Mouse (Mus musculus) forebrain, embryonic 11.5 days (tissue): ENCODE measurements around the gene Zfp683. TPM values are rescaled to one million over a fixed set of nuclear protein-coding genes. Genes with fewer than 3 reads are reported as not detected.

ENCODE experiments used
- ATAC-seq: fragments of 200-750 bp; cut with Nextera tagmentation; replicated peaks from 2 replicates; pipeline ENCODE4 v1.8.0; 2017; ENCODE audit warnings: moderate TSS enrichment; ENCODE audit not compliant: low FRiP score
- DNase-seq: peaks from one replicate; pipeline ENCODE4 v3.0.0-alpha.2; 2017; ENCODE audit warnings: low spot score
- H3K27ac ChIP-seq: fragments of 300-500 bp; sonication (generic); 2 replicates; pipeline ENCODE4 v1.5.1; 2014; ENCODE audit warnings: low read depth, low read length
- H3K27me3 ChIP-seq: fragments of 300-500 bp; sonication (generic); 2 replicates; pipeline ENCODE4 v1.6.1; 2014; ENCODE audit warnings: mild to moderate bottlenecking, low read length, mixed read lengths; ENCODE audit not compliant: control insufficient read depth, insufficient read depth
- H3K36me3 ChIP-seq: fragments of 300-500 bp; sonication (generic); 2 replicates; pipeline ENCODE4 v1.6.1; 2014; ENCODE audit warnings: mild to moderate bottlenecking, low read length, moderate library complexity, mixed read lengths; ENCODE audit not compliant: control insufficient read depth, insufficient read depth
- H3K4me1 ChIP-seq: fragments of 300-500 bp; sonication (generic); replicated peaks from 2 replicates; pipeline ENCODE4 v1.6.1; 2014; ENCODE audit warnings: low read length, mixed read lengths; ENCODE audit not compliant: control insufficient read depth, insufficient read depth
- H3K4me2 ChIP-seq: fragments of 300-500 bp; sonication (generic); 2 replicates; pipeline ENCODE4 v1.6.1; 2014; ENCODE audit warnings: low read depth, mild to moderate bottlenecking, low read length, moderate library complexity, mixed read lengths; ENCODE audit not compliant: severe bottlenecking
- H3K4me3 ChIP-seq: fragments of 300-500 bp; sonication (generic); 2 replicates; pipeline ENCODE4 v1.5.1; 2014; ENCODE audit warnings: low read depth, low read length
- H3K9ac ChIP-seq: fragments of 300-500 bp; sonication (generic); 2 replicates; pipeline ENCODE4 v1.6.1; 2014; ENCODE audit warnings: low read length
- H3K9me3 ChIP-seq: fragments of 300-500 bp; sonication (generic); 2 replicates; pipeline ENCODE4 v1.6.1; 2016; ENCODE audit warnings: low read length, mixed read lengths; ENCODE audit not compliant: control insufficient read depth
- WGBS: fragments of 180-500 bp; shearing (Covaris S2); extraction: QIAGEN DNeasy Blood & Tissue Kit; methylation state at CpG from one replicate; pipeline ENCODE4 v1.1.7; 2014; 5-methylcytosine and 5-hydroxymethylcytosine counted together
- polyA plus RNA-seq: library from polyadenylated mRNA; unstranded; fragments of >200 nt; fragmentation: Nextera tagmentation; extraction: Ambion mirVana; gene quantifications from 2 replicates; pipeline ENCODE4 v1.2.1, GENCODE M21; 2014

The Zfp683 gene
- polyA plus RNA-seq, 1 experiment from 2014 or later: not detected

DNA sequence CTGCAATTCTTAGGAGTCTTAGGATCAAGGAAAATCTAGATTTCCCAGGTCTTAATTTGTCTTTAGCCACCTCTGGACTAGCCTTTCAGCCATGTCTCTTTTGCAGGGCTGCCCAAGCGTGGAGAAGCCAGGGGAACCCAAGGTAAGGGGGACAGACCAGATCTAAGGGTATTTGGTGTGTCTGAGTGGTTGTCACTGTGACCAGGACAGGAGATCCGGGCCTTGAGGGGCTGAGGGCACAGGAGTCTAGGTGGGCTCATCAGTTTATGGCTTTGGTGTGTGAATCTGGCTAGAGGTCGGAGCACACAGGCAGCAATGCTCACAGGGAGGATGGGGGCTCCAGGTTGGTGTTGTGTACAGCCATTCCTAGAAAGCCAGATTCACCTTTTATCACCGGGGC is 27.0 kb downstream of the Zfp683 start:
- Histone ChIP-seq H3K27ac (no peak overlapping the region), H3K4me3 (no peak overlapping the region), H3K4me2 (no peak overlapping the region), H3K9ac (no peak overlapping the region), H3K9me3 (peaks cover 3% of the 10 kb centered on the region; the same call in 1 of the 2 replicates), H3K27me3 (0 out of 2 replicates have a peak, but pooled peaks cover 2% of the 10 kb centered on the region), H3K4me1 (peaks cover 4% of the 10 kb centered on the region; the same call in 1 of the 2 replicates), H3K36me3 (no peaks in the 10 kb centered on the region)
- no peak for ATAC-seq
- 88% methylated on average over 4 of the region's 4 CpGs for WGBS
- no peak for DNase-seq

DNA sequence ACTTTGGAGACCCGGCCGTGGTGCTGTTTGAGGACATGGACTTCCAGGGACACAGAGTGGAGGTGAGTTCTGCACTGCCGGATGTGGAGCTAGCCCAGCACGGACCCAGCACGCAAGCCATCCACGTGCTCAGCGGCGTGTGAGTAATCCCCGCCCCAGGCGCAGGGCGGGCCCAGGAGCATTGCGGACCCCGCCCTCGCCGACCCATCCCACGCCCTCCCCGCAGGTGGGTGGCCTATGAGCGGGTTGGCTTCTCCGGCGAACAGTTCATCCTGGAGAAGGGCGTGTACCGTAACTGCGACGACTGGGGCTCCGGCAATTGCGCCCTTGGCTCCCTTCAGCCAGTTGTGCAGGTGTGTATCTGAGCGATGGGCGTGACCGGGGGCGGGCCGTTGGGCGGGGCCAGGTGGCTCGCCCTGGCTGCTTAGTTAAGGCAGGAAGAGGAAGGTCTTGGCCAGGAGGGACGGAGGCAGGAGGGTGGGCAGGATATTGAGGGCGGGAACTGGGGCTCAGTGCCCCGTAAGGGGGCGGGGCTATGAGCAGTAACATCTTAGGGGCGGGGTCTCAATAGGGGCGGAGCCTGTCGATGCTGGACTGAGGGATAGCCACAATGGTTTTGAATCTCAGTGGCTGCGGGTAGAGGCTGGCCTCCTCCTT is 28.2 kb downstream of the Zfp683 start:
- H3K27me3 ChIP-seq: 0 out of 2 replicates have a peak, but pooled peaks cover 2% of the 10 kb centered on the region
- H3K4me2 ChIP-seq: peak overlapping the region; percentile 87
- peak; percentile 84 for DNase-seq
- peak overlapping the region; percentile 42 for H3K4me3 ChIP-seq
- H3K9me3 ChIP-seq: peaks cover 3% of the 10 kb centered on the region; the same call in 1 of the 2 replicates
- WGBS: 2% methylated on average over 41 of the region's 41 CpGs
- peak; percentile 77 for ATAC-seq
- H3K36me3 ChIP-seq: no peaks in the 10 kb centered on the region
- no peak overlapping the region for H3K27ac ChIP-seq
- H3K9ac ChIP-seq: peak overlapping the region; percentile 12; the same call in 1 of the 2 replicates
- H3K4me1 ChIP-seq: peaks cover 4% of the 10 kb centered on the region; the same call in 1 of the 2 replicates

DNA sequence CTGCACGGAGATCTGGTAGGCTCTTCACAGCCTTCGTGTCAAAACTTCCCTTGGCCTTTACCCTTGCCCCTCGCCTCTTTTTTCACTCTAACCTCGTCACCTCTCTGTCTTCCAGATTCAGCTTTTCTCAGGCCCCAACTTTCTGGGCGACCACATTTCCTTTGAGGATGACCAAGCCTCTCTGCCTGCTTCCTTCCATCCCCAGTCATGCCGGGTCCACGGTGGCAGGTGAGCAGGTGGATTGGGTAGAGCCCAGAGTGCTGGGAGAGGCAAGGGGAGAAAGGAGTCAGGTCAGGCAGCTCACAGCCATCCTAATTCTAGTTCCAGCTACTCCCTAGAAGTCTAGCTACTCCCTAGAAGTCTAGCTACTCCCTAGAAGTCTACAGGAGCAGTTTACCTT is 28.8 kb downstream of the Zfp683 start:
- Histone ChIP-seq H3K4me3 (peak overlapping the region; percentile 42), H3K4me1 (peaks cover 4% of the 10 kb centered on the region; the same call in 1 of the 2 replicates), H3K36me3 (no peaks in the 10 kb centered on the region), H3K4me2 (peak overlapping the region; percentile 87), H3K9ac (no peak overlapping the region), H3K9me3 (peaks cover 3% of the 10 kb centered on the region; the same call in 1 of the 2 replicates), H3K27me3 (0 out of 2 replicates have a peak, but pooled peaks cover 2% of the 10 kb centered on the region), H3K27ac (no peak overlapping the region)
- 11% methylated on average over 7 of the region's 7 CpGs for WGBS
- DNase-seq (no peak), ATAC-seq (no peak)

DNA sequence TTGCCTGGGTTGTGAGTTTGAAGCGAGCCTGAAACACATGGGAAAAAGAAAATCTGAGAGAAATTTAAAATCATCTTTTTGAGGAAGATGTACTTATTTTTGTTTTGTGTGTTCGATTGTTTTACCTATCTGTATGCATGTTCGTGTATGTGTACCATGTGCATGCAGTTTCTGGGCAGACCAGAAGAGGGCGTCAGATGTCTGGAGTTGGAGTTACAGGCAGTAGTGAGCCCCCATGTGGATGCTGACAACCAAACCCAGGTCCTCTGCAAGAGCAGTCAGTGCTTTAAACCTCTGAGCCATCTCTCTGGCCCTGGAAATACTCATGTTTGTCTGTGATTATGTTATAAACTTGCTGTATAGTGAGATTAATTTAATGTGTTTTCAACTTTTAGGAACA is 31.4 kb downstream of the Zfp683 start:
- Histone ChIP-seq H3K9me3 (peaks cover 3% of the 10 kb centered on the region; the same call in 1 of the 2 replicates), H3K27ac (no peak overlapping the region), H3K4me3 (no peak overlapping the region), H3K4me2 (no peak overlapping the region), H3K4me1 (peaks cover 4% of the 10 kb centered on the region; the same call in 1 of the 2 replicates), H3K9ac (no peak overlapping the region), H3K36me3 (no peaks in the 10 kb centered on the region), H3K27me3 (0 out of 2 replicates have a peak, but pooled peaks cover 2% of the 10 kb centered on the region)
- WGBS: 88% methylated on average over 4 of the region's 4 CpGs
- DNase-seq: no peak
- ATAC-seq: no peak

DNA sequence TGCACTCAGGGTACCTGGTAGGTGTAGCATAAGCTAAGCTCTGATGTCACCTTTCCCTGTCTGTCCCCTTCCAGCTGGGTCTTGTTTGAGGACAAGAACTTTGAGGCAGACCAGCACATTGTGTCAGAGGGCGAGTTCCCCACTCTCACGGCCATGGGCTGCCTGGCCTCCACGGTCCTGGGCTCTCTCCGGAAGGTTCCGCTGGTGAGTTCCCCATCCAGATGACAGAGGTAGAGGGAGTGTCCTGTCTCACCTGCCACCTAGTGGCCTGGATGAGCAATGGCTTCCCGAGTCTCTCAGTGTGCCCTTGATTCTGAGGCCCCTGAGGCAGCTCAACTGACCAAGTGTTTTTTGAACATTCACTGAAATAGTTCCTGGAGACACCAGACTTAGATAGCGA is 33.8 kb downstream of the Zfp683 start:
- H3K27me3 ChIP-seq: no peaks in the 10 kb centered on the region
- H3K4me3 ChIP-seq: no peak overlapping the region
- no peak overlapping the region for H3K9ac ChIP-seq
- peak; percentile 64 for DNase-seq
- 47% methylated on average over 7 of the region's 7 CpGs for WGBS
- H3K4me2 ChIP-seq: no peak overlapping the region
- no peak overlapping the region for H3K27ac ChIP-seq
- no peak for ATAC-seq
- H3K36me3 ChIP-seq: no peaks in the 10 kb centered on the region
- no peaks in the 10 kb centered on the region for H3K4me1 ChIP-seq
- peaks cover 3% of the 10 kb centered on the region; the same call in 1 of the 2 replicates for H3K9me3 ChIP-seq

DNA sequence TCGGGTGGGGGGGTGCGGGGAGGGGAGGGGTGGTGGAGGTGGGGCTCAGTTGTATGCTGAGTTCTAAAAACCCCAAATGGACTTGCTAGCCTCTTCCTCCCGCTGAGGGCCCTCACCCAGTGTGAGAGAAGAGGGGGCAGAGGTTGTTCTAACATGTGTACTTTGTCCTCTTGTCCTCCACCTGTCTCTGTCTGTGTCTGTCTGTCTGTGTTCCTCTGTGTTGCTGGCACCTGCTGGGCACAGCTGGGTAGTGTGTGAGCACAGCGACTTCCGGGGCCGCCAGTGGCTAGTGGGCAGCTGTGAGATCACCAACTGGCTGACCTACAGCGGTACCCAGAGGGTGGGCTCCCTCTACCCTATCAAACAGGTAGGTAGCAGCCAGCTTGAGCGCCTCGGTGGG is 35.4 kb downstream of the Zfp683 start:
- Histone ChIP-seq H3K9ac (no peak overlapping the region), H3K27me3 (no peaks in the 10 kb centered on the region), H3K9me3 (peaks cover 3% of the 10 kb centered on the region; the same call in 1 of the 2 replicates), H3K4me3 (no peak overlapping the region), H3K36me3 (no peaks in the 10 kb centered on the region), H3K4me2 (no peak overlapping the region), H3K27ac (no peak overlapping the region), H3K4me1 (no peaks in the 10 kb centered on the region)
- ATAC-seq (no peak), DNase-seq (no peak)
- 81% methylated on average over 9 of the region's 9 CpGs for WGBS

DNA sequence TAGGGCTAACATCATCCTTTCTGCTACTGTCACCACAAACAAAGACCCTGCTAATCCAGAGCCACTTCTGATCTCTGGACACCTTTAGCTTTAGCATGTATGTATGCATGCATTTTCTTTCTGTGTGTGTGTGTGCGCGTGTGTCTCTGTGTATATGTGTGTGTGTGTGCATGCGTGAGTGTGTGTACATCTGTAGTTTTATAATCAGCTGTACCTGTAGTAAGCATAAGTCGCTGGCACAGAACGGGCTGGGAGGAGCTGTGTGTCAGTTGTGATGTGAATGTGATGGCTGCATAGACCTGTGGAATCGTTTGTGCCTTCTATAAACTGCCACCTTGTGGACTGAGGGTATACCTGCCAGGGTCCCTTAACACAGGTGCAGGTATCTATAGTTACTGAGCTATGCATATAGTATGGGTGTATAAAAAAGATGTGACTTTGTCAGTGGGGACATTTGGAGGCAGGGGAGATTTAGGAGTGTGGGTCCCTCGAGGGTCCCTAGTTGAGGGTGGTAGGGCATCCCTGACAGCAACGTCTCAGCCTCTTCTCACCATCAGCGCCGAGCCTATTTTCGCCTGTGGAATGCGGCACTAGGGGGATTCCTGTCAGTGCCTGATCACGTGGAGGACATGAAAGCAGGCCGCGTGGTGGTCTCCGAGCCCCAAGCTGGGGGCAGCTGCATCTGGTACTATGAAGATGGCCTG is 37.0 kb downstream of the Zfp683 start:
- Histone ChIP-seq H3K9me3 (no peaks in the 10 kb centered on the region), H3K36me3 (no peaks in the 10 kb centered on the region), H3K27ac (no peak overlapping the region), H3K4me1 (no peaks in the 10 kb centered on the region), H3K9ac (no peak overlapping the region), H3K4me3 (no peak overlapping the region), H3K27me3 (no peaks in the 10 kb centered on the region), H3K4me2 (no peak overlapping the region)
- ATAC-seq (no peak), DNase-seq (no peak)
- 85% methylated on average over 16 of the region's 16 CpGs for WGBS

DNA sequence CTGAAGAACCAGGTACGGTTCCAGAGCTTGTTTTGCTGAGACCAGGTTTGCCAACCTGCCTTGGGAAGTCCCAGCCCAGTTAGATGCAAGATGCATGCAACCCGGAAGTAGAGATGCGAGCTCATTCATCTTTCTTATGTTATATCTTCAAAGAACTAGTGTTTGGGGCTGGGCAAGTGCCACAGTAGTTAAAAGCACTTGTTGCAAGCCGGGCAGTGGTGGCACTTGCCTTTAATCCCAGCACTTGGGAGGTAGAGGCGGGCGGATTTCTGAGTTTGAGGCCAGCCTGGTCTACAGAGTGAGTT is 37.5 kb downstream of the Zfp683 start:
- Histone ChIP-seq H3K36me3 (no peaks in the 10 kb centered on the region), H3K9me3 (no peaks in the 10 kb centered on the region), H3K4me1 (no peaks in the 10 kb centered on the region), H3K27ac (no peak overlapping the region), H3K27me3 (no peaks in the 10 kb centered on the region), H3K9ac (no peak overlapping the region), H3K4me2 (no peak overlapping the region), H3K4me3 (no peak overlapping the region)
- DNase-seq: no peak
- WGBS: 93% methylated on average over 6 of the region's 6 CpGs
- ATAC-seq: no peak
